In genomic region chr16:33007436-33007835, GRCm38 (mm10) we compare ENCODE assay signal across 27 mouse cellular contexts. TPM values are rescaled to one million over a fixed set of nuclear protein-coding genes. Genes with fewer than 3 reads are reported as not detected.
A peak's percentile ranks its signal among the peaks of the same experiment; 100 is the strongest.
DNase-seq lines count a peak whose midpoint lies in the region; ATAC-seq lines count a peak whose summit lies in the region.
"Had no signal": no experiment of that assay in that cellular context is flagged by ENCODE, and none has a peak within 500 bp of the region (broad histone marks: within the 10 kb centered on the region; RNA-seq: fewer than 3 reads in every experiment).

No protein-coding gene starts in this region.

- no peak overlapping the region for H3K27ac ChIP-seq in kidney, embryonic 16.5 days (ENCODE audit: low read length)
- H3K27ac ChIP-seq: embryonic facial prominence, embryonic 13.5 days; forebrain, embryonic 13.5 days; hindbrain, embryonic 12.5 days; limb, embryonic 13.5 days; liver, embryonic 12.5 days; neural tube, embryonic 13.5 days had no signal

- no peak overlapping the region for H3K9ac ChIP-seq in kidney, embryonic 16.5 days (replicated peaks; ENCODE audit: low read length)
- H3K9ac ChIP-seq: embryonic facial prominence, embryonic 13.5 days; forebrain, embryonic 13.5 days; heart, embryonic 12.5 days; hindbrain, embryonic 12.5 days; limb, embryonic 13.5 days; liver, embryonic 12.5 days; neural tube, embryonic 13.5 days had no signal

- H3K4me3 ChIP-seq in kidney, embryonic 16.5 days (ENCODE audit: low read length), result no peak overlapping the region
- H3K4me3 ChIP-seq: embryonic facial prominence, embryonic 13.5 days; forebrain, embryonic 13.5 days; heart, embryonic 12.5 days; hindbrain, embryonic 12.5 days; limb, embryonic 13.5 days; liver, embryonic 12.5 days; myocyte; neural tube, embryonic 13.5 days had no signal

- peaks cover 43% of the 10 kb centered on the region for H3K36me3 ChIP-seq in kidney, embryonic 16.5 days (ENCODE audit: insufficient read depth, low read length)

- ATAC-seq in kidney, embryonic 16.5 days (ENCODE audit: low FRiP score, low TSS enrichment), result no peak
- ATAC-seq: forebrain, embryonic 13.5 days; liver, embryonic 12.5 days had no signal

- WGBS in kidney, embryonic 16.5 days, result 82% methylated on average over 7 of the region's 7 CpGs

- H3K4me2 ChIP-seq in kidney, embryonic 16.5 days (replicated peaks; ENCODE audit: low read depth, low read length), result no peak overlapping the region
- H3K4me2 ChIP-seq: embryonic facial prominence, embryonic 13.5 days; forebrain, embryonic 13.5 days; heart, embryonic 12.5 days; hindbrain, embryonic 12.5 days; limb, embryonic 13.5 days; liver, embryonic 12.5 days; neural tube, embryonic 13.5 days had no signal

- no peaks in the 10 kb centered on the region for H3K9me3 ChIP-seq in kidney, embryonic 16.5 days (ENCODE audit: low read length)
- H3K9me3 ChIP-seq: embryonic facial prominence, embryonic 13.5 days; forebrain, embryonic 13.5 days; heart, embryonic 12.5 days; hindbrain, embryonic 12.5 days; limb, embryonic 13.5 days; liver, embryonic 12.5 days; neural tube, embryonic 13.5 days had no signal

- H3K27me3 ChIP-seq in kidney, embryonic 16.5 days (ENCODE audit: insufficient read depth, low read length), result no peaks in the 10 kb centered on the region
- H3K27me3 ChIP-seq: embryonic facial prominence, embryonic 13.5 days; forebrain, embryonic 13.5 days; heart, embryonic 12.5 days; hindbrain, embryonic 12.5 days; limb, embryonic 13.5 days; liver, embryonic 12.5 days; neural tube, embryonic 13.5 days had no signal

- DNase-seq in cerebellum, postnatal 10 days, result peak; percentile 13 to 34
- DNase-seq in cerebellum, adult 8-10 months, result no peak
- peak; percentile 48 for DNase-seq in kidney, adult 11 months
- peak; percentile 58 for DNase-seq in brain, adult 2 months (ENCODE audit: low read depth, low spot score)
- peak; percentile 69 for DNase-seq in kidney, postnatal 14 days
- no peak for DNase-seq in adrenal gland, adult (ENCODE audit: inconsistent age in 2 of 2, low spot score in 1 of 2)
- DNase-seq in adrenal gland, adult 18-20 months (ENCODE audit: low spot score in 2 of 2), result no peak
- DNase-seq: adrenal gland, postnatal 25 days; embryo, embryonic 11 days; heart, adult 18-20 months; heart, postnatal 10 days; layer of hippocampus, postnatal 36 days; lung, adult 18-20 months; lung, postnatal 4 days; midbrain, embryonic 14.5 days; retina, postnatal 1 day; right cerebral cortex, postnatal 25 days; spleen, adult 18-20 months had no signal

- H3K4me1 ChIP-seq in kidney, embryonic 16.5 days (ENCODE audit: insufficient read depth, low read length), result no peaks in the 10 kb centered on the region
- H3K4me1 ChIP-seq: hindbrain, embryonic 12.5 days; limb, embryonic 13.5 days; liver, embryonic 12.5 days had no signal

RNA-seq across cellular contexts. Expression of gene Iqcg, which starts 48.6 kb away (rescaled TPM):
- polyA plus RNA-seq in kidney, embryonic 16.5 days (2015; fragmentation: Nextera tagmentation; extraction: Ambion mirVana), result 4.9 and 5.2 TPM in 2 replicates
- 1 to 10 TPM; 2.1 to 2.6 TPM for total RNA-seq in adrenal gland, adult 18-20 months (2021)

RNA-seq across cellular contexts. Expression of gene Rpl35a, which starts 48.8 kb away (rescaled TPM):
- polyA plus RNA-seq in kidney, embryonic 16.5 days (2015; fragmentation: Nextera tagmentation; extraction: Ambion mirVana), result 795 and 849 TPM in 2 replicates
- total RNA-seq in adrenal gland, adult 18-20 months (2021), result 100 to 1,000 TPM; 631 to 697 TPM

RNA-seq across cellular contexts. Expression of gene Lmln, which starts 54.9 kb away (rescaled TPM):
- polyA plus RNA-seq in kidney, embryonic 16.5 days (2015; fragmentation: Nextera tagmentation; extraction: Ambion mirVana), result 3.1 and 4.0 TPM in 2 replicates
- 10 to 100 TPM in 1 of 2 experiments, 1 to 10 TPM in 1; 7.9 to 23.7 TPM for total RNA-seq in adrenal gland, adult 18-20 months (2021)

Comparison
In these comparisons a context has a peak if more than half of its experiments do, and no peak if none do; other contexts are left out.
1. DNase-seq: peak in cerebellum, postnatal 10 days (2 of 2), kidney, adult 11 months (single experiment), brain, adult 2 months (single experiment) and kidney, postnatal 14 days (single experiment); none in cerebellum, adult 8-10 months (single experiment), adrenal gland, adult (0 of 2) and adrenal gland, adult 18-20 months (0 of 2).